In genomic region chr9:29661468-29662145, GRCm38 (mm10) we compare ENCODE assay signal across 8 mouse cellular contexts.
DNase-seq lines count a peak whose midpoint lies in the region; ATAC-seq and TF ChIP-seq lines count a peak whose summit lies in the region.

No protein-coding gene starts in this region.

- H3K4me1 ChIP-seq in embryonic fibroblast, embryonic 13.5 days (ENCODE audit: control insufficient read depth, insufficient read depth, low read length), result no peaks in the 10 kb centered on the region

- no peak overlapping the region for H3K27ac ChIP-seq in embryonic fibroblast, embryonic 13.5 days (ENCODE audit: insufficient read depth, low read length)

- TF ChIP-seq CTCF in embryonic fibroblast, embryonic 13.5 days (IDR thresholded peaks at IDR 0.05; ENCODE audit: borderline replicate concordance, insufficient read depth, low read length), result peak; percentile 61

- no peak overlapping the region for H3K4me3 ChIP-seq in embryonic fibroblast, embryonic 13.5 days (ENCODE audit: insufficient read depth, low read length)

- no peak for TF ChIP-seq POLR2A in embryonic fibroblast, embryonic 13.5 days (IDR thresholded peaks at IDR 0.05; ENCODE audit: low read depth, low read length)

- peak; percentile 61; the same call in 1 of the 2 replicates for ATAC-seq in megakaryocyte-erythroid progenitor cell, adult 5-6 weeks (replicated peaks; ENCODE audit: low FRiP score, low TSS enrichment, poor library complexity, severe bottlenecking)

- peak; percentile 48 to 54 for DNase-seq in adrenal gland, adult 18-20 months (ENCODE audit: low spot score in 2 of 2)
- DNase-seq in adrenal gland, adult 8-10 months, result no peak
- DNase-seq in thymus, postnatal 4 days, result peak; percentile 41
- no peak for DNase-seq in thymus, postnatal 25 days
- DNase-seq in kidney, adult 9 months, result peak; percentile 50
- peak; percentile 74 for DNase-seq in testis, postnatal 10 days (ENCODE audit: low spot score)

Comparison
In these comparisons a context has a peak if more than half of its experiments do, and no peak if none do; other contexts are left out.
1. DNase-seq: peak in adrenal gland, adult 18-20 months (2 of 2), thymus, postnatal 4 days (single experiment), kidney, adult 9 months (single experiment) and testis, postnatal 10 days (single experiment); none in adrenal gland, adult 8-10 months (single experiment) and thymus, postnatal 25 days (single experiment).